ENCODE assay signal across 16 mouse cellular contexts in genomic region chr14:19760721-19761120, GRCm38 (mm10). TPM values are rescaled to one million over a fixed set of nuclear protein-coding genes. Genes with fewer than 3 reads are reported as not detected.
DNase-seq lines count a peak whose midpoint lies in the region; ATAC-seq and TF ChIP-seq lines count a peak whose summit lies in the region.
"Had no signal": no experiment of that assay in that cellular context is flagged by ENCODE, and none has a peak within 500 bp of the region (broad histone marks: within the 10 kb centered on the region; RNA-seq: fewer than 3 reads in every experiment).

No protein-coding gene starts in this region.

- no peak overlapping the region for H3K27ac ChIP-seq in kidney, embryonic 16.5 days (ENCODE audit: low read length)
- no peak overlapping the region for H3K27ac ChIP-seq in embryonic facial prominence, embryonic 10.5 days (replicated peaks)
- H3K27ac ChIP-seq in heart, postnatal 0 days (ENCODE audit: low read depth), result peak overlapping the region; percentile 56
- H3K27ac ChIP-seq: limb, embryonic 15.5 days had no signal

- DNase-seq in kidney, postnatal 10 days, result peak; percentile 37
- peak; percentile 62 for DNase-seq in embryo, embryonic 10.5 days (ENCODE audit: low spot score)
- DNase-seq in embryonic facial prominence, embryonic 10.5 days (ENCODE audit: low spot score), result peak; percentile 44
- DNase-seq in heart, postnatal 0 days (ENCODE audit: low spot score), result peak; percentile 48
- no peak for DNase-seq in lung, adult 2 months
- DNase-seq in ovary, postnatal 14 days (ENCODE audit: low spot score), result no peak
- DNase-seq: adrenal gland, adult 8-10 months; cerebellum, adult 18-20 months; gastrocnemius, postnatal 10 days; kidney, adult 11 months; kidney, postnatal 25 days; right cerebral cortex, postnatal 25 days had no signal

- H3K4me3 ChIP-seq in kidney, embryonic 16.5 days (ENCODE audit: low read length), result no peak overlapping the region
- no peak overlapping the region for H3K4me3 ChIP-seq in embryonic facial prominence, embryonic 10.5 days
- H3K4me3 ChIP-seq in heart, postnatal 0 days (ENCODE audit: low read depth, low read length), result no peak overlapping the region
- H3K4me3 ChIP-seq in lung, adult 2 months (replicated peaks; ENCODE audit: extremely low read depth, low read depth, low read length), result no peak overlapping the region
- H3K4me3 ChIP-seq: limb, embryonic 15.5 days had no signal

- ATAC-seq in kidney, embryonic 16.5 days (ENCODE audit: low FRiP score, low TSS enrichment), result no peak
- ATAC-seq in heart, postnatal 0 days (ENCODE audit: insufficient read depth, low read depth), result peak; percentile 75; the same call in 1 of the 2 replicates
- ATAC-seq: CD4-positive, CD25-positive, alpha-beta regulatory T cell, adult 4 months; lung, postnatal 0 days had no signal

- H3K9ac ChIP-seq in kidney, embryonic 16.5 days (replicated peaks; ENCODE audit: low read length), result no peak overlapping the region
- H3K9ac ChIP-seq in heart, postnatal 0 days (replicated peaks; ENCODE audit: low read depth, low read length), result no peak overlapping the region
- H3K9ac ChIP-seq: limb, embryonic 15.5 days had no signal

- 37% methylated on average over 7 of the region's 7 CpGs for WGBS in kidney, embryonic 16.5 days
- WGBS in embryonic facial prominence, embryonic 10.5 days, result 14% methylated on average over 7 of the region's 7 CpGs
- 34% methylated on average over 7 of the region's 7 CpGs for WGBS in heart, postnatal 0 days
- 62% methylated on average over 7 of the region's 7 CpGs for WGBS in lung, adult 2 months

- peaks cover 13% of the 10 kb centered on the region; the same call in 1 of the 2 replicates for H3K36me3 ChIP-seq in kidney, embryonic 16.5 days (ENCODE audit: insufficient read depth, low read length)
- peaks cover 25% of the 10 kb centered on the region for H3K36me3 ChIP-seq in embryonic facial prominence, embryonic 10.5 days (replicated peaks)
- peaks cover 26% of the 10 kb centered on the region for H3K36me3 ChIP-seq in heart, postnatal 0 days (replicated peaks; ENCODE audit: control insufficient read depth, insufficient read depth, low read length)

- TF ChIP-seq CTCF in heart, postnatal 0 days (IDR thresholded peaks at IDR 0.05; ENCODE audit: low read depth), result no peak
- TF ChIP-seq CTCF in lung, adult 2 months (IDR thresholded peaks at IDR 0.05; ENCODE audit: insufficient read depth, low read length), result no peak

- no peak for TF ChIP-seq POLR2A in lung, adult 2 months (IDR thresholded peaks at IDR 0.05; ENCODE audit: borderline replicate concordance, extremely low read depth, low read depth, low read length)

- TF ChIP-seq EP300 in heart, postnatal 0 days (IDR thresholded peaks at IDR 0.05; ENCODE audit: low read depth), result no peak

- H3K27me3 ChIP-seq in kidney, embryonic 16.5 days (ENCODE audit: insufficient read depth, low read length), result no peaks in the 10 kb centered on the region
- H3K27me3 ChIP-seq in embryonic facial prominence, embryonic 10.5 days (replicated peaks; ENCODE audit: low read depth, poor library complexity, severe bottlenecking), result no peaks in the 10 kb centered on the region
- no peaks in the 10 kb centered on the region for H3K27me3 ChIP-seq in heart, postnatal 0 days (ENCODE audit: control insufficient read depth, insufficient read depth, low read length)
- H3K27me3 ChIP-seq: limb, embryonic 15.5 days had no signal

- no peak overlapping the region for H3K4me2 ChIP-seq in kidney, embryonic 16.5 days (replicated peaks; ENCODE audit: low read depth, low read length)
- H3K4me2 ChIP-seq in heart, postnatal 0 days (ENCODE audit: low read depth, low read length), result peak overlapping the region; percentile 22; the same call in 1 of the 2 replicates
- H3K4me2 ChIP-seq: limb, embryonic 15.5 days had no signal

- H3K9me3 ChIP-seq in kidney, embryonic 16.5 days (ENCODE audit: low read length), result no peaks in the 10 kb centered on the region
- H3K9me3 ChIP-seq in embryonic facial prominence, embryonic 10.5 days, result no peaks in the 10 kb centered on the region
- no peaks in the 10 kb centered on the region for H3K9me3 ChIP-seq in heart, postnatal 0 days (replicated peaks; ENCODE audit: control insufficient read depth, low read length)
- H3K9me3 ChIP-seq: limb, embryonic 15.5 days had no signal

- H3K4me1 ChIP-seq in kidney, embryonic 16.5 days (ENCODE audit: insufficient read depth, low read length), result peaks cover 54% of the 10 kb centered on the region
- H3K4me1 ChIP-seq in embryonic facial prominence, embryonic 10.5 days, result peaks cover 47% of the 10 kb centered on the region
- peaks cover 27% of the 10 kb centered on the region for H3K4me1 ChIP-seq in heart, postnatal 0 days (ENCODE audit: control insufficient read depth, insufficient read depth)
- no peaks in the 10 kb centered on the region for H3K4me1 ChIP-seq in lung, adult 2 months (ENCODE audit: control insufficient read depth, insufficient read depth, low read length)

RNA-seq across cellular contexts. Expression of gene Nid2, which starts 9.7 kb away (rescaled TPM):
- polyA plus RNA-seq in kidney, embryonic 16.5 days (2015; fragmentation: Nextera tagmentation; extraction: Ambion mirVana), result 147 and 148 TPM in 2 replicates
- 57.7 and 61.8 TPM in 2 replicates for polyA plus RNA-seq in embryonic facial prominence, embryonic 10.5 days (2016; fragmentation: Nextera tagmentation; extraction: Ambion mirVana)
- 79.7 and 93.8 TPM in 2 replicates for total RNA-seq in heart, postnatal 0 days (2014; rRNA removed; ENCODE audit: low replicate concordance)
- 40.9 and 47.7 TPM in 2 replicates for polyA plus RNA-seq in heart, postnatal 0 days (2015; fragmentation: Nextera tagmentation; extraction: Ambion mirVana)
- 10.4 and 10.7 TPM in 2 replicates for polyA plus RNA-seq in lung, adult 2 months (2012; rRNA removed)

Comparison
In these comparisons a context has a peak if more than half of its experiments do, and no peak if none do; other contexts are left out.
1. DNase-seq: peak in kidney, postnatal 10 days (single experiment), embryo, embryonic 10.5 days (single experiment), embryonic facial prominence, embryonic 10.5 days (single experiment) and heart, postnatal 0 days (single experiment); none in lung, adult 2 months (single experiment) and ovary, postnatal 14 days (single experiment).